In the genomic region with DNA sequence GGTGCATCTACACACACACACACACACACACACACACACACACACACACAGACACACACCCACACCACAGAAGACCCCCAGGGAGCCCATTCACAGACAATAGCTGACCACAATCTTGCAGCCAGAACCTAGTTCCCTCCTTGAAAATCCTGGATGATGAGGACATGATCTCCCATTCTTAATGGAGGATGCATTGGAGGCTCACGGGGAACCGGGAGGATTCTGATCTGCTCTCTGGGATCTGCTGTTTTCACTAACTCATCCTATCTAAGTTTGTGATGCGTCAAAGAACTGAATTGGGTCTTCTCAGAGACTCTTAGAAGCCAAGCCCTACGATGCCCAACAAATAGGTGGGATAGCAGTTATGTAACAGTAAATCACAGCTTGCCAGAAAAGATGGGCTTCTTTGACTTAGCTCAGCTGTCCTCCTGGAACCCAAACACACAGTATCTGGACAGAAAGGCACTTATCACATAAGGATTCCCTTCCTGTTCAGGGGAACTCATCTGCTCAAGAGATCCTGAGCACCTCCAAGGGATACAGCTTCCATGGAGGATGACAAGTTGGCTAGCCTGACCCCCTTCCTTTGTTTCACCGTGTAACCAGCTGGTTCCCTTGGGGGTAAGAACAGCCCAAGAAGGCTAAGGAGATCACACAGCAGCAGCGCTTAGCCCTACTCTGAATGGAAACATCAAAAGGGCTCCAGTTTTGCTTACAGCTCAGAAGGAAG, we compare ENCODE assay signal across 8 mouse cellular contexts. TPM values are rescaled to one million over a fixed set of nuclear protein-coding genes. Genes with fewer than 3 reads are reported as not detected.
DNase-seq lines count a peak whose midpoint lies in the region; ATAC-seq and TF ChIP-seq lines count a peak whose summit lies in the region.

No protein-coding gene starts in this region.

- peak overlapping the region; percentile 73 for H3K27ac ChIP-seq in embryonic facial prominence, embryonic 11.5 days (replicated peaks; ENCODE audit: low read depth, low read length)
- no peak overlapping the region for H3K27ac ChIP-seq in stomach, postnatal 0 days (replicated peaks)

- peak overlapping the region; percentile 85 for H3K9ac ChIP-seq in embryonic facial prominence, embryonic 11.5 days (replicated peaks; ENCODE audit: low read length)
- no peak overlapping the region for H3K9ac ChIP-seq in stomach, postnatal 0 days (ENCODE audit: low read length)

- H3K9me3 ChIP-seq in E14TG2a.4 (ENCODE audit: low read length): no peaks in the 10 kb centered on the region
- no peaks in the 10 kb centered on the region for H3K9me3 ChIP-seq in embryonic facial prominence, embryonic 11.5 days (replicated peaks; ENCODE audit: control insufficient read depth, low read length)
- no peaks in the 10 kb centered on the region for H3K9me3 ChIP-seq in stomach, postnatal 0 days (ENCODE audit: control insufficient read depth, low read length)

- DNase-seq in frontal cortex, postnatal 36 days (ENCODE audit: low spot score in 2 of 2): peak; percentile 47 to 56
- no peak for DNase-seq in frontal cortex, postnatal 14 days (ENCODE audit: low spot score in 2 of 2)
- peak; percentile 43 for DNase-seq in embryonic facial prominence, embryonic 11.5 days (ENCODE audit: low spot score)
- peak; percentile 31 for DNase-seq in left cerebral cortex, postnatal 4 days
- no peak for DNase-seq in stomach, postnatal 0 days (ENCODE audit: low spot score)
- DNase-seq in adrenal gland, postnatal 25 days: no peak
- no peak for DNase-seq in lung, adult 2 months

- TF ChIP-seq CTCF in E14TG2a.4 (conservative IDR thresholded peaks at IDR 0.05; ENCODE audit: low read length): no peak
- TF ChIP-seq CTCF in stomach, postnatal 0 days (IDR thresholded peaks at IDR 0.05; ENCODE audit: low read depth): no peak
- no peak for TF ChIP-seq CTCF in lung, adult 2 months (IDR thresholded peaks at IDR 0.05; ENCODE audit: insufficient read depth, low read length)

- peaks cover 35% of the 10 kb centered on the region for H3K36me3 ChIP-seq in E14TG2a.4 (ENCODE audit: insufficient read depth, low read length)
- no peaks in the 10 kb centered on the region for H3K36me3 ChIP-seq in embryonic facial prominence, embryonic 11.5 days (replicated peaks; ENCODE audit: control insufficient read depth, insufficient read depth, low read depth, low read length)
- H3K36me3 ChIP-seq in stomach, postnatal 0 days (ENCODE audit: control insufficient read depth, insufficient read depth, low read length): no peaks in the 10 kb centered on the region

- no peaks in the 10 kb centered on the region for H3K27me3 ChIP-seq in E14TG2a.4 (ENCODE audit: insufficient read depth, low read length)
- H3K27me3 ChIP-seq in embryonic facial prominence, embryonic 11.5 days (ENCODE audit: control insufficient read depth, insufficient read depth, low read length): no peaks in the 10 kb centered on the region
- no peaks in the 10 kb centered on the region for H3K27me3 ChIP-seq in stomach, postnatal 0 days (ENCODE audit: control insufficient read depth, insufficient read depth, low read length)

- TF ChIP-seq POLR2A in lung, adult 2 months (IDR thresholded peaks at IDR 0.05; ENCODE audit: borderline replicate concordance, extremely low read depth, low read depth, low read length): no peak

- ATAC-seq in embryonic facial prominence, embryonic 11.5 days (replicated peaks; ENCODE audit: insufficient number of reproducible peaks, low FRiP score, low TSS enrichment, low read depth): peak; percentile 19; the same call in 1 of the 2 replicates
- ATAC-seq in stomach, postnatal 0 days (ENCODE audit: low FRiP score, low TSS enrichment): no peak

- no peak for TF ChIP-seq EP300 in stomach, postnatal 0 days (optimal IDR thresholded peaks at IDR 0.05)

- H3K4me1 ChIP-seq in E14TG2a.4 (replicated peaks; ENCODE audit: low read depth, low read length): peaks cover 60% of the 10 kb centered on the region
- H3K4me1 ChIP-seq in embryonic facial prominence, embryonic 11.5 days (ENCODE audit: control insufficient read depth, insufficient read depth, low read length): no peaks in the 10 kb centered on the region
- no peaks in the 10 kb centered on the region for H3K4me1 ChIP-seq in stomach, postnatal 0 days (replicated peaks; ENCODE audit: control insufficient read depth, insufficient read depth)
- no peaks in the 10 kb centered on the region for H3K4me1 ChIP-seq in lung, adult 2 months (ENCODE audit: control insufficient read depth, insufficient read depth, low read length)

- 54% methylated on average over 6 of the region's 6 CpGs for WGBS in embryonic facial prominence, embryonic 11.5 days
- whole genome bisulfite sequencing in stomach, postnatal 0 days: 68% methylated on average over 6 of the region's 6 CpGs
- 77% methylated on average over 6 of the region's 6 CpGs for WGBS in lung, adult 2 months

- peak overlapping the region; percentile 78 for H3K4me3 ChIP-seq in E14TG2a.4 (replicated peaks; ENCODE audit: low read length)
- H3K4me3 ChIP-seq in embryonic facial prominence, embryonic 11.5 days (ENCODE audit: low read depth, low read length): peak overlapping the region; percentile 61
- peak overlapping the region; percentile 47 for H3K4me3 ChIP-seq in stomach, postnatal 0 days (ENCODE audit: low read depth, low read length)
- H3K4me3 ChIP-seq in lung, adult 2 months (replicated peaks; ENCODE audit: extremely low read depth, low read depth, low read length): no peak overlapping the region

- intact Hi-C loops in left cerebral cortex, postnatal 4 days (cut with DNase I): no loop called here

- peak overlapping the region; percentile 89 for H3K4me2 ChIP-seq in embryonic facial prominence, embryonic 11.5 days (ENCODE audit: low read depth, low read length)
- peak overlapping the region; percentile 82 for H3K4me2 ChIP-seq in stomach, postnatal 0 days (replicated peaks; ENCODE audit: low read depth)

RNA-seq across cellular contexts. Expression of a gene that starts 1.1 kb away (rescaled TPM):
- 94.9 and 116 TPM in 2 replicates for polyA plus RNA-seq in embryonic facial prominence, embryonic 11.5 days (2014; fragmentation: Nextera tagmentation; extraction: Ambion mirVana)
- total RNA-seq in left cerebral cortex, postnatal 4 days (2021): 100 to 1,000 TPM; 181 to 201 TPM
- polyA plus RNA-seq in stomach, postnatal 0 days (2015; fragmentation: Nextera tagmentation; extraction: Ambion mirVana): 11.1 and 11.2 TPM in 2 replicates
- total RNA-seq in adrenal gland, postnatal 25 days (2021): 4.9 and 5.0 TPM in 2 replicates
- polyA plus RNA-seq in lung, adult 2 months (2012; rRNA removed): 0.58 and 1.1 TPM in 2 replicates

RNA-seq across cellular contexts. Expression of a gene that starts 19.4 kb away (rescaled TPM):
- polyA plus RNA-seq in embryonic facial prominence, embryonic 11.5 days (2014; fragmentation: Nextera tagmentation; extraction: Ambion mirVana): 36.9 and 40.6 TPM in 2 replicates
- 10 to 100 TPM; 19.8 to 24.8 TPM for total RNA-seq in left cerebral cortex, postnatal 4 days (2021)
- 19.8 and 21.6 TPM in 2 replicates for polyA plus RNA-seq in stomach, postnatal 0 days (2015; fragmentation: Nextera tagmentation; extraction: Ambion mirVana)
- total RNA-seq in adrenal gland, postnatal 25 days (2021): 23.3 and 30.0 TPM in 2 replicates
- polyA plus RNA-seq in lung, adult 2 months (2012; rRNA removed): 5.4 and 7.2 TPM in 2 replicates

RNA-seq across cellular contexts. Expression of a gene that starts 29.9 kb away (rescaled TPM):
- 0.21 and 0.28 TPM in 2 replicates for polyA plus RNA-seq in embryonic facial prominence, embryonic 11.5 days (2014; fragmentation: Nextera tagmentation; extraction: Ambion mirVana)
- total RNA-seq in left cerebral cortex, postnatal 4 days (2021): 1 to 10 TPM; 3.5 to 3.7 TPM
- polyA plus RNA-seq in stomach, postnatal 0 days (2015; fragmentation: Nextera tagmentation; extraction: Ambion mirVana): 0.13 and 0.21 TPM in 2 replicates
- total RNA-seq in adrenal gland, postnatal 25 days (2021): 0.21 TPM in 1 of 2 replicates, not detected in the other
- 0.06 TPM in 1 of 2 replicates, not detected in the other for polyA plus RNA-seq in lung, adult 2 months (2012; rRNA removed)

Comparison
In these comparisons a context has a peak if more than half of its experiments do, and no peak if none do; other contexts are left out.
1. DNase-seq: peak in frontal cortex, postnatal 36 days (2 of 2), embryonic facial prominence, embryonic 11.5 days (single experiment) and left cerebral cortex, postnatal 4 days (single experiment); none in frontal cortex, postnatal 14 days (0 of 2), stomach, postnatal 0 days (single experiment), adrenal gland, postnatal 25 days (single experiment) and lung, adult 2 months (single experiment).